Mouse (Mus musculus) ES-E14 (cell line): ENCODE measurements around the gene Olfr1410. TPM values are rescaled to one million over a fixed set of nuclear protein-coding genes. Genes with fewer than 3 reads are reported as not detected.

ENCODE experiments used
- DNase-seq: peaks from one replicate; pipeline ENCODE4 v3.0.0-alpha.2; 2013; ENCODE audit warnings: low read depth, low spot score
- H3K27ac ChIP-seq: 2 replicates; pipeline ENCODE4 v1.5.1; 2012; ENCODE audit warnings: low read depth, mild to moderate bottlenecking, low read length, moderate library complexity, mixed read lengths; ENCODE audit not compliant: poor library complexity, insufficient read depth, severe bottlenecking
- H3K36me3 ChIP-seq: 2 replicates; pipeline ENCODE4 v1.6.1; 2012; ENCODE audit warnings: mild to moderate bottlenecking, low read length, moderate library complexity, mixed read lengths; ENCODE audit not compliant: control insufficient read depth, poor library complexity, insufficient read depth, severe bottlenecking
- H3K4me1 ChIP-seq, 2 experiments: fragments of 150-350 bp in 1 of 2; sonication (generic) in 1 of 2; 2 replicates each; pipeline ENCODE4 v1.6.1; 2012; ENCODE audit warnings: low read length in 2 of 2, mild to moderate bottlenecking in 1 of 2, mixed read lengths in 1 of 2; ENCODE audit not compliant: control insufficient read depth in 2 of 2, insufficient read depth in 2 of 2, poor library complexity in 1 of 2
- H3K4me3 ChIP-seq, 2 experiments: fragments of 150-350 bp in 1 of 2; sonication (generic) in 1 of 2; 2 replicates each; pipeline ENCODE4 v1.5.1; 2012; ENCODE audit warnings: low read length in 2 of 2, low read depth in 1 of 2, mild to moderate bottlenecking in 1 of 2, mixed read lengths in 1 of 2; ENCODE audit not compliant: insufficient read depth in 1 of 2, poor library complexity in 1 of 2, severe bottlenecking in 1 of 2
- H3K9ac ChIP-seq: 2 replicates; pipeline ENCODE4 v1.6.1; 2012; ENCODE audit warnings: low read depth, mild to moderate bottlenecking, low read length, mixed read lengths; ENCODE audit not compliant: poor library complexity, insufficient read depth, severe bottlenecking
- H3K9me3 ChIP-seq: fragments of 150-350 bp; sonication (generic); 2 replicates; pipeline ENCODE4 v1.6.1; 2012; ENCODE audit warnings: low read depth, mild to moderate bottlenecking, low read length; ENCODE audit not compliant: control insufficient read depth, insufficient read depth
- CHD2 ChIP-seq: IDR thresholded peaks from 2 replicates; pipeline ENCODE4 v1.6.1; 2014; ENCODE audit warnings: mild to moderate bottlenecking, low read depth, low read length, inconsistent platforms
- HCFC1 ChIP-seq: IDR thresholded peaks from 2 replicates; pipeline ENCODE4 v1.6.1; 2012; ENCODE audit warnings: low read length, inconsistent platforms, borderline replicate concordance; ENCODE audit not compliant: insufficient read depth
- MAFK ChIP-seq: IDR thresholded peaks from 2 replicates; pipeline ENCODE4 v1.6.1; 2014; ENCODE audit warnings: mild to moderate bottlenecking, low read depth, low read length, inconsistent platforms; ENCODE audit not compliant: insufficient read depth
- ZC3H11A ChIP-seq: IDR thresholded peaks from 2 replicates; pipeline ENCODE4 v1.6.1; 2012; ENCODE audit warnings: low read depth, mild to moderate bottlenecking, inconsistent platforms, low read length, borderline replicate concordance
- ZNF384 ChIP-seq: IDR thresholded peaks from 2 replicates; pipeline ENCODE4 v1.6.1; 2012; ENCODE audit warnings: low read depth, low read length, inconsistent platforms
- in situ Hi-C, 2 experiments: fragments of 600-800 bp; cut with MboI; formaldehyde crosslinking; loops; one replicate each; pipeline ENCODE4 v1.15.1; 2025; ENCODE audit warnings: low sequenced_read_pairs in 2 of 2, inconsistent platforms in 1 of 2; ENCODE audit not compliant: unreplicated experiment in 2 of 2
- total RNA-seq: library from RNA; depleted of rRNA; stranded (reverse); fragments of 300-350 nt; gene quantifications from 2 replicates; pipeline ENCODE4 v1.2.3, GENCODE M21; 2012

The Olfr1410 gene
- total RNA-seq, 1 experiment = 0.09 TPM

DNA sequence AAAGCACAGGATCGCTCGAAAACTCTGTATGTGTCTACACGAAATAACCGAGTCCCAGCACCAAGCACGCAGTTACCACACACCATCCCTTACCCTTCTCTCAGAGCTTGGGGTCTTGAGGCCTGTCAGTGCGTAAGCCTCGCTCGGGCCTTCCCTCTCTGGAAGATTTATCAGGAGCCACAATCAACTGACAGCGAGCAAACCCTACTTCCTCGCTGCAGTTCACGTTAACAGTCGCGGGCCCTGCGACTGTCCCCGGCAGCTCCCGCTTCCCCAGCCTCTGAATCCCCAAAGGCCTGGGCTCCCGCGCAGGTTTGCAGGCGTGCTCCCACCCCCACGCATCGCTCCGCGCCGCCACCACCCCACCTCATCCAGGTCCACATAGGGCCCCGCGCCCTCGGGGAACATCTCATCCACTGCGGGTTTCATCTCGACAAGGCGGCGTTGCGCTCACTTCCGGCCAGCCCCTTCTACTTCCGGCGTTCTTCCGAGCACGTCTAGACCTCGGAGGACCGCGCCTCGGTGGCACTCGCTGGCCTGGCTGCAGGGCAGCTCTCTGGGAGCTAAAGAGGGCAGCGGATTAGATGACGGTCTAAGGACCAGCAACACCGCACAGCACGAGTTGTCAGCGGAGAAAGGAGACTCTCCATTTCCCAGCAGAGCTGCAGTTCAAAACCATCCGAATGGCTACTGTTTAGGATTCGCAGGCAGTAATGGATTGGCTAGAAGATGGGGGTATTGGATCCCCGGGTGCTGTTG is 36.1 kb downstream of the Olfr1410 start, which contains the start of gene Cops9:
Gene Cops9 (minus strand): TSS at position 472 of the 759 bp plus-strand sequence.
- peak; percentile 57 for DNase-seq
- TF ChIP-seq CHD2 (no peak), HCFC1 (peak; percentile 74; the same call in 1 of the 2 replicates)
- Histone ChIP-seq H3K4me1 (0 out of 4 replicates have a peak, but pooled peaks cover 0 to 3% of the 10 kb centered on the region in 2 experiments), H3K27ac (no peak within 1 kb of the TSS), H3K4me3 (peak within 1 kb of the TSS; percentile 93 to 98), H3K9me3 (no peaks in the 10 kb centered on the region), H3K9ac (peak within 1 kb of the TSS; percentile 93), H3K36me3 (peaks cover 7% of the 10 kb centered on the region)
- in situ Hi-C loops = no loop called here

DNA sequence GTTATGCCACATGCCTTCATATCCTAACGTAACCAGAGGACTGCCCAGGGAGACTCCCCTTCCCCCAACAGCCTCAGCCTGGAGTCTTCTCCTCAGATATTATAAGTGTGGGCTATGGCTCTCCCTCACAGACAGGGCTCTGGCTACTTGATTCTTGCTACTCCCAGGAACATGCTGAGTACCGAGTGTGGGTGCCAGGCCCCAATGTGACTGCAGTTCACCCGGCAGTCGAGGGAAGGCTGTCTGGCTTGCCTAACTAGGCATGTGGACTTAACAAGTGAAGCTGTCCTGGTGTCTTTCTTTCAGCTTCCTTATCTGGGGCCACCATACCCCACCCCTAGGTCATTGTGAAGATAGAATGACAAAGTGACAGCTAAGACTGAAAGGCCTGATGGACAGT is 38.1 kb downstream of the Olfr1410 start:
- H3K4me3 ChIP-seq = no peak overlapping the region
- in situ Hi-C loops = no loop called here

DNA sequence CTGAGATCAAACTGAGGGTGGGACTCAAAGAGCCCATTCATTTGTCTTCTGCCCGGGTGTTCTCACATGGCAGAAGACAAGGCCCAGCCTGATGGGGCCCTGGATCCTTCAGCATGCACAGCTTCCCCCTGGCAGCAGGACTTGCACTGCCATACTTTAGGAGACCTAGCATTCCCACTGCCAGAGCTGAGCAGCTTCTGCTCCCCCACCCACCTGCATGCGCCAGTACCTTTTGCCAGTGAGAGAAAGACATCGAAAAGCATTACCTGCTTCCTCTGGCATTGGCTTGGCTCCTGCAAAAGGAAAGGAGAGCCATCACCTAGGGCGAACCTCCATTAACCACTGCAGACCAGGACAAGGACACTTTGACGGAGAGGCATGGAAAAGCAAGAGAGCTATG is 39.3 kb downstream of the Olfr1410 start:
- in situ Hi-C loops = no loop called here
- Histone ChIP-seq H3K27ac (no peak overlapping the region), H3K4me3 (no peak overlapping the region), H3K9me3 (no peaks in the 10 kb centered on the region), H3K36me3 (no peaks in the 10 kb centered on the region), H3K9ac (no peak overlapping the region), H3K4me1 (peaks cover 3 to 4% of the 10 kb centered on the region in 2 experiments; a peak in 1 of 4 replicates)
- TF ChIP-seq ZC3H11A (no peak), MAFK (no peak), ZNF384 (no peak), HCFC1 (no peak), CHD2 (no peak)
- no peak for DNase-seq

More for the DNA sequence above, 38.1 kb downstream of the Olfr1410 start:
- no peaks in the 10 kb centered on the region; the same call in 1 of the 2 replicates for H3K36me3 ChIP-seq
- no peak for DNase-seq
- peaks cover 3 to 4% of the 10 kb centered on the region in 2 experiments; a peak in 1 of 4 replicates for H3K4me1 ChIP-seq
- TF ChIP-seq MAFK (no peak), CHD2 (no peak), ZNF384 (no peak), ZC3H11A (no peak), HCFC1 (no peak)
- no peaks in the 10 kb centered on the region for H3K9me3 ChIP-seq
- H3K9ac ChIP-seq = no peak overlapping the region
- no peak overlapping the region for H3K27ac ChIP-seq

DNA sequence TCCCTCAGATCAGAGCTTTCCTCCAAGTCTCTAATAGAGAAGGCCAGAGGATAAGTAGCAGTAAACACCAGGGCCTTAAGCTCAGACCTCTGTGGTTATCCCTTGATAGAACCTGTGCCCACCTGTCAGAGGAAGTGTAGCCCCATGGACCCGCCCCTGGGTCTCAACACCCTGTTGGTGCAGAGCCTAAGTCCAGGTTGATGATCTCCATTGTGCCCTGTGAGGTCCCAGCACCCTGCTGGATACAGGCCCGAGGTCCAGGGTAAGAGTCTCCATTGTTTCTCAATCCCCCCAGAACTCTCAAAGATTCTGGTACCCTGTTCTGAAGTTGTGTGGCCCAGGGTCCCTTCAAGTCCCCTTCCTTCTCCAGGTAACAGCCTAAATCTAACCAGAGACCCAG is 40.5 kb downstream of the Olfr1410 start:
- Histone ChIP-seq H3K9me3 (no peaks in the 10 kb centered on the region), H3K27ac (no peak overlapping the region), H3K4me3 (no peak overlapping the region), H3K36me3 (no peaks in the 10 kb centered on the region), H3K9ac (no peak overlapping the region), H3K4me1 (peaks cover 3 to 4% of the 10 kb centered on the region in 2 experiments; a peak in 1 of 4 replicates)
- in situ Hi-C loops = no loop called here
- TF ChIP-seq ZNF384 (no peak), MAFK (no peak), HCFC1 (no peak), ZC3H11A (no peak), CHD2 (no peak)
- DNase-seq = no peak
